Mouse (Mus musculus): Measurements from ENCODE around the gene Myo15. TPM values are rescaled to one million over a fixed set of nuclear protein-coding genes. Genes with fewer than 3 reads are reported as not detected.

The Myo15 gene
- polyA plus RNA-seq, 1 experiment, result 8.2 TPM

- Histone ChIP-seq H3K4me1 (ENCODE audit: control insufficient read depth, insufficient read depth, low read length) (peaks cover 2% of the 10 kb centered on the region; the same call in 1 of the 2 replicates), H3K4me3 (ENCODE audit: control insufficient read depth, low read depth, low read length) (no peak overlapping the region), H3K36me3 (ENCODE audit: control insufficient read depth, insufficient read depth, low read length) (no peaks in the 10 kb centered on the region), H3K27me3 (ENCODE audit: control insufficient read depth, insufficient read depth, low read length) (no peaks in the 10 kb centered on the region), H3K27ac (ENCODE audit: control insufficient read depth, insufficient read depth, low read depth, low read length) (no peak overlapping the region)
- TF ChIP-seq CTCF (IDR thresholded peaks at IDR 0.05; ENCODE audit: control insufficient read depth, insufficient read depth, insufficient replicate concordance, low read depth, low read length) (no peak), POLR2A (IDR thresholded peaks at IDR 0.05; ENCODE audit: control insufficient read depth, low read depth, low read length) (no peak)
Observed at GRCm38 (mm10) chr11:60495692-60496091, 26.6 kb downstream of the Myo15 start.

- no peak overlapping the region for H3K27ac ChIP-seq (ENCODE audit: control insufficient read depth, insufficient read depth, low read depth, low read length)
- H3K4me1 ChIP-seq (ENCODE audit: control insufficient read depth, insufficient read depth, low read length), result peaks cover 5% of the 10 kb centered on the region
- TF ChIP-seq CTCF (IDR thresholded peaks at IDR 0.05; ENCODE audit: control insufficient read depth, insufficient read depth, insufficient replicate concordance, low read depth, low read length) (no peak), POLR2A (IDR thresholded peaks at IDR 0.05; ENCODE audit: control insufficient read depth, low read depth, low read length) (no peak)
- no peak overlapping the region for H3K4me3 ChIP-seq (ENCODE audit: control insufficient read depth, low read depth, low read length)
- no peaks in the 10 kb centered on the region for H3K36me3 ChIP-seq (ENCODE audit: control insufficient read depth, insufficient read depth, low read length)
- no peaks in the 10 kb centered on the region for H3K27me3 ChIP-seq (ENCODE audit: control insufficient read depth, insufficient read depth, low read length)
Observed at GRCm38 (mm10) chr11:60507281-60507680, 38.1 kb downstream of the Myo15 start.

GRCm38 (mm10) chr11:60508950-60509349 lies 39.8 kb downstream of the Myo15 start:
- Histone ChIP-seq H3K36me3 (ENCODE audit: control insufficient read depth, insufficient read depth, low read length) (no peaks in the 10 kb centered on the region), H3K4me1 (ENCODE audit: control insufficient read depth, insufficient read depth, low read length) (peaks cover 5% of the 10 kb centered on the region), H3K27me3 (ENCODE audit: control insufficient read depth, insufficient read depth, low read length) (no peaks in the 10 kb centered on the region), H3K27ac (ENCODE audit: control insufficient read depth, insufficient read depth, low read depth, low read length) (no peak overlapping the region), H3K4me3 (ENCODE audit: control insufficient read depth, low read depth, low read length) (peak overlapping the region; percentile 3)
- TF ChIP-seq CTCF (IDR thresholded peaks at IDR 0.05; ENCODE audit: control insufficient read depth, insufficient read depth, insufficient replicate concordance, low read depth, low read length) (no peak), POLR2A (IDR thresholded peaks at IDR 0.05; ENCODE audit: control insufficient read depth, low read depth, low read length) (no peak)

GRCm38 (mm10) chr11:60509500-60509899 lies 40.4 kb downstream of the Myo15 start:
- H3K4me1 ChIP-seq (ENCODE audit: control insufficient read depth, insufficient read depth, low read length), result peaks cover 5% of the 10 kb centered on the region
- H3K4me3 ChIP-seq (ENCODE audit: control insufficient read depth, low read depth, low read length), result peak overlapping the region; percentile 48
- no peaks in the 10 kb centered on the region for H3K36me3 ChIP-seq (ENCODE audit: control insufficient read depth, insufficient read depth, low read length)
- TF ChIP-seq CTCF (IDR thresholded peaks at IDR 0.05; ENCODE audit: control insufficient read depth, insufficient read depth, insufficient replicate concordance, low read depth, low read length) (no peak), POLR2A (IDR thresholded peaks at IDR 0.05; ENCODE audit: control insufficient read depth, low read depth, low read length) (no peak)
- H3K27ac ChIP-seq (ENCODE audit: control insufficient read depth, insufficient read depth, low read depth, low read length), result no peak overlapping the region
- H3K27me3 ChIP-seq (ENCODE audit: control insufficient read depth, insufficient read depth, low read length), result no peaks in the 10 kb centered on the region

GRCm38 (mm10) chr11:60511893-60512292 lies 42.8 kb downstream of the Myo15 start:
- H3K36me3 ChIP-seq (ENCODE audit: control insufficient read depth, insufficient read depth, low read length), result no peaks in the 10 kb centered on the region
- H3K27me3 ChIP-seq (ENCODE audit: control insufficient read depth, insufficient read depth, low read length), result no peaks in the 10 kb centered on the region
- H3K4me1 ChIP-seq (ENCODE audit: control insufficient read depth, insufficient read depth, low read length), result peaks cover 5% of the 10 kb centered on the region
- H3K27ac ChIP-seq (ENCODE audit: control insufficient read depth, insufficient read depth, low read depth, low read length), result no peak overlapping the region
- TF ChIP-seq POLR2A (IDR thresholded peaks at IDR 0.05; ENCODE audit: control insufficient read depth, low read depth, low read length), result no peak
- no peak for TF ChIP-seq CTCF (IDR thresholded peaks at IDR 0.05; ENCODE audit: control insufficient read depth, insufficient read depth, insufficient replicate concordance, low read depth, low read length)
- H3K4me3 ChIP-seq (ENCODE audit: control insufficient read depth, low read depth, low read length), result no peak overlapping the region

- no peak for TF ChIP-seq CTCF (IDR thresholded peaks at IDR 0.05; ENCODE audit: control insufficient read depth, insufficient read depth, insufficient replicate concordance, low read depth, low read length)
- TF ChIP-seq POLR2A (IDR thresholded peaks at IDR 0.05; ENCODE audit: control insufficient read depth, low read depth, low read length), result no peak
- no peak overlapping the region for H3K27ac ChIP-seq (ENCODE audit: control insufficient read depth, insufficient read depth, low read depth, low read length)
- H3K27me3 ChIP-seq (ENCODE audit: control insufficient read depth, insufficient read depth, low read length), result no peaks in the 10 kb centered on the region
- no peak overlapping the region for H3K4me3 ChIP-seq (ENCODE audit: control insufficient read depth, low read depth, low read length)
- H3K4me1 ChIP-seq (ENCODE audit: control insufficient read depth, insufficient read depth, low read length), result peaks cover 5% of the 10 kb centered on the region
- no peaks in the 10 kb centered on the region for H3K36me3 ChIP-seq (ENCODE audit: control insufficient read depth, insufficient read depth, low read length)
Observed at GRCm38 (mm10) chr11:60512520-60512919, 43.4 kb downstream of the Myo15 start.

- Histone ChIP-seq H3K4me3 (ENCODE audit: control insufficient read depth, low read depth, low read length) (no peak overlapping the region), H3K4me1 (ENCODE audit: control insufficient read depth, insufficient read depth, low read length) (no peaks in the 10 kb centered on the region; the same call in 1 of the 2 replicates), H3K36me3 (ENCODE audit: control insufficient read depth, insufficient read depth, low read length) (no peaks in the 10 kb centered on the region), H3K27me3 (ENCODE audit: control insufficient read depth, insufficient read depth, low read length) (no peaks in the 10 kb centered on the region), H3K27ac (ENCODE audit: control insufficient read depth, insufficient read depth, low read depth, low read length) (no peak overlapping the region)
- TF ChIP-seq POLR2A (IDR thresholded peaks at IDR 0.05; ENCODE audit: control insufficient read depth, low read depth, low read length) (no peak), CTCF (IDR thresholded peaks at IDR 0.05; ENCODE audit: control insufficient read depth, insufficient read depth, insufficient replicate concordance, low read depth, low read length) (no peak)
Observed at GRCm38 (mm10) chr11:60514941-60515340, 45.8 kb downstream of the Myo15 start.

GRCm38 (mm10) chr11:60518305-60518704 lies 49.2 kb downstream of the Myo15 start:
- Histone ChIP-seq H3K4me1 (ENCODE audit: control insufficient read depth, insufficient read depth, low read length) (no peaks in the 10 kb centered on the region), H3K4me3 (ENCODE audit: control insufficient read depth, low read depth, low read length) (no peak overlapping the region), H3K27me3 (ENCODE audit: control insufficient read depth, insufficient read depth, low read length) (no peaks in the 10 kb centered on the region), H3K36me3 (ENCODE audit: control insufficient read depth, insufficient read depth, low read length) (no peaks in the 10 kb centered on the region), H3K27ac (ENCODE audit: control insufficient read depth, insufficient read depth, low read depth, low read length) (no peak overlapping the region)
- TF ChIP-seq POLR2A (IDR thresholded peaks at IDR 0.05; ENCODE audit: control insufficient read depth, low read depth, low read length), result no peak
- TF ChIP-seq CTCF (IDR thresholded peaks at IDR 0.05; ENCODE audit: control insufficient read depth, insufficient read depth, insufficient replicate concordance, low read depth, low read length), result no peak

All from testis, adult 2 months (tissue).